ENCODE assay signal across 13 mouse cellular contexts in genomic region chr11:70151072-70151471, GRCm38 (mm10). TPM values are rescaled to one million over a fixed set of nuclear protein-coding genes. Genes with fewer than 3 reads are reported as not detected.
DNase-seq lines count a peak whose midpoint lies in the region; TF ChIP-seq lines count a peak whose summit lies in the region.
"Had no signal": no experiment of that assay in that cellular context is flagged by ENCODE, and none has a peak within 500 bp of the region (broad histone marks: within the 10 kb centered on the region; RNA-seq: fewer than 3 reads in every experiment).

No protein-coding gene starts in this region.

- intact Hi-C loops in gastrocnemius, adult 2 months (cut with DNase I) = no loop called here

- no peaks in the 10 kb centered on the region for H3K4me1 ChIP-seq in limb, embryonic 10.5 days
- H3K4me1 ChIP-seq: heart, embryonic 10.5 days; hindbrain, embryonic 15.5 days; stomach, embryonic 15.5 days had no signal

- 79% methylated on average over 3 of the region's 3 CpGs for WGBS in limb, embryonic 10.5 days

- peak; percentile 28 for TF ChIP-seq CTCF in gastrocnemius, adult 2 months (IDR thresholded peaks at IDR 0.05)

- DNase-seq in gastrocnemius, adult 2 months = no peak
- DNase-seq in gastrocnemius, postnatal 4 days (ENCODE audit: low spot score in 2 of 2) = no peak
- peak; percentile 28 for DNase-seq in urinary bladder, postnatal 14 days (ENCODE audit: low spot score)
- DNase-seq in urinary bladder, postnatal 25 days (ENCODE audit: low spot score) = no peak
- DNase-seq in kidney, adult 8-10 months = peak; percentile 57 to 66
- DNase-seq in spleen, postnatal 10 days (ENCODE audit: low spot score in 2 of 2) = no peak
- no peak for DNase-seq in layer of hippocampus, adult 18-20 months (ENCODE audit: low spot score in 2 of 2)
- DNase-seq in limb, embryonic 10.5 days (ENCODE audit: low spot score) = no peak
- DNase-seq: right cerebral cortex, adult 18-20 months had no signal

- H3K27ac ChIP-seq in gastrocnemius, adult 2 months = no peak overlapping the region
- H3K27ac ChIP-seq in limb, embryonic 10.5 days = no peak overlapping the region
- H3K27ac ChIP-seq: heart, embryonic 10.5 days; hindbrain, embryonic 15.5 days; stomach, embryonic 15.5 days had no signal

- H3K4me3 ChIP-seq in gastrocnemius, adult 2 months = no peak overlapping the region
- H3K4me3 ChIP-seq in limb, embryonic 10.5 days = no peak overlapping the region
- H3K4me3 ChIP-seq: heart, embryonic 10.5 days; hindbrain, embryonic 15.5 days; stomach, embryonic 15.5 days had no signal

- H3K9me3 ChIP-seq in limb, embryonic 10.5 days (replicated peaks) = no peaks in the 10 kb centered on the region
- H3K9me3 ChIP-seq: heart, embryonic 10.5 days; hindbrain, embryonic 15.5 days; stomach, embryonic 15.5 days had no signal

- H3K36me3 ChIP-seq in limb, embryonic 10.5 days = no peaks in the 10 kb centered on the region
- H3K36me3 ChIP-seq: heart, embryonic 10.5 days; hindbrain, embryonic 15.5 days; stomach, embryonic 15.5 days had no signal

- H3K27me3 ChIP-seq in limb, embryonic 10.5 days (ENCODE audit: low read depth, poor library complexity, severe bottlenecking) = no peaks in the 10 kb centered on the region
- H3K27me3 ChIP-seq: hindbrain, embryonic 15.5 days; stomach, embryonic 15.5 days had no signal

RNA-seq across cellular contexts. Expression of gene Clec10a, which starts 4.9 kb away (rescaled TPM):
- total RNA-seq in gastrocnemius, adult 2 months (2021) = 1 to 10 TPM; 2.1 to 2.7 TPM
- 10 to 100 TPM in 1 of 2 experiments, 1 to 10 TPM in 1; 8.6 to 10.5 TPM for total RNA-seq in gastrocnemius, postnatal 4 days (2021)
- total RNA-seq in layer of hippocampus, adult 18-20 months (2021) = under 1 TPM; 0.71 to 0.92 TPM
- not detected in 2 replicates for polyA plus RNA-seq in limb, embryonic 10.5 days (2016; fragmentation: Nextera tagmentation; extraction: Ambion mirVana)

RNA-seq across cellular contexts. Expression of gene Mgl2, which starts 20.9 kb away (rescaled TPM):
- 1 to 10 TPM in 1 of 2 experiments, under 1 TPM in 1; 0.94 to 3.3 TPM for total RNA-seq in gastrocnemius, adult 2 months (2021)
- 1 to 10 TPM; 2.8 to 4.2 TPM for total RNA-seq in gastrocnemius, postnatal 4 days (2021)
- under 1 TPM; 0.45 to 0.66 TPM for total RNA-seq in layer of hippocampus, adult 18-20 months (2021)
- polyA plus RNA-seq in limb, embryonic 10.5 days (2016; fragmentation: Nextera tagmentation; extraction: Ambion mirVana) = 0.10 and 0.16 TPM in 2 replicates

RNA-seq across cellular contexts. Expression of gene Asgr2, which starts 58.6 kb away (rescaled TPM):
- under 1 TPM; 0.22 to 0.31 TPM for total RNA-seq in gastrocnemius, adult 2 months (2021)
- total RNA-seq in gastrocnemius, postnatal 4 days (2021) = under 1 TPM in 1 of 2 experiments, not detected in 1; 0.62 TPM
- not detected for total RNA-seq in layer of hippocampus, adult 18-20 months (2021)
- not detected in 2 replicates for polyA plus RNA-seq in limb, embryonic 10.5 days (2016; fragmentation: Nextera tagmentation; extraction: Ambion mirVana)
- total RNA-seq: left cerebral cortex, postnatal 10 days had no signal
- polyA plus RNA-seq: hindbrain, embryonic 15.5 days had no signal

Comparison
In these comparisons a context has a peak if more than half of its experiments do, and no peak if none do; other contexts are left out.
1. DNase-seq: peak in urinary bladder, postnatal 14 days (single experiment) and kidney, adult 8-10 months (2 of 2); none in gastrocnemius, adult 2 months (single experiment), gastrocnemius, postnatal 4 days (0 of 2), urinary bladder, postnatal 25 days (single experiment), spleen, postnatal 10 days (0 of 2), layer of hippocampus, adult 18-20 months (0 of 2) and limb, embryonic 10.5 days (single experiment).